Mouse (Mus musculus) inflammation-experienced regulatory T-cells, adult 6 months (primary cell): Measurements from ENCODE around the gene Pde8a. TPM values are rescaled to one million over a fixed set of nuclear protein-coding genes. Genes with fewer than 3 reads are reported as not detected.
A peak's percentile ranks its signal among the peaks of the same experiment; 100 is the strongest.
"Not testable (repeated sequence)": the region's sequence is repeated elsewhere in the genome, so short reads cannot be mapped to it uniquely, and the experiment has no call there.

Source experiments
- ATAC-seq: one replicate; pipeline ENCODE4 v1.8.0; 2017
- polyA plus RNA-seq, 3 experiments: library from polyadenylated mRNA; unstranded; fragments of 100-300 nt; shearing (Covaris generic); gene quantifications; one replicate each; pipeline ENCODE4 v1.2.1; 2017

The Pde8a gene
- 1 to 10 TPM in 2 of 3 experiments, under 1 TPM in 1; 0.58 to 2.5 (median 1.8) TPM for polyA plus RNA-seq

- peak; percentile 47 for ATAC-seq
These were observed at the start of gene Pde8a for GRCm38 (mm10) chr7:81213347-81214152. TSS of gene Pde8a (plus strand) at chr7:81213596.

DNA sequence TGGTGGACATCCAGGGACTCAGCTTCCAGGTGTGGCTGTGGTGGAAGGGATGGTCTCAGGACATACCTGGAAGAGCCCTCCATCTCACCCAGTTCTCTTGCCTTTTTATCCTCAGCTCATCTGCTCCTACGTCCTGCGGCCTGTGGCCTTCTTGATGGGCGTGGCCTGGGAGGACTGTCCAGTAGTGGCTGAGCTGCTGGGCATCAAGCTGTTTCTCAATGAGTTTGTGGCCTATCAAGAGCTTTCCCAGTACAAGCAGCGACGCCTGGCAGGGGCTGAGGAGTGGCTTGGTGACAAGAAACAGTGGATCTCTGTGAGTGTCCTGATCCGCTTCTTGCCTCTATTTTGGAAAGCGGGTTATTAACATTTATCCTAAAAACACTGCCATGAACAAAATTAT is 49.0 kb upstream of the Pde8a start:
- no peak for ATAC-seq

- peak; percentile 71 for ATAC-seq
These were observed 46.3 kb upstream of the Pde8a start for GRCm38 (mm10) chr7:81167124-81167523.

DNA sequence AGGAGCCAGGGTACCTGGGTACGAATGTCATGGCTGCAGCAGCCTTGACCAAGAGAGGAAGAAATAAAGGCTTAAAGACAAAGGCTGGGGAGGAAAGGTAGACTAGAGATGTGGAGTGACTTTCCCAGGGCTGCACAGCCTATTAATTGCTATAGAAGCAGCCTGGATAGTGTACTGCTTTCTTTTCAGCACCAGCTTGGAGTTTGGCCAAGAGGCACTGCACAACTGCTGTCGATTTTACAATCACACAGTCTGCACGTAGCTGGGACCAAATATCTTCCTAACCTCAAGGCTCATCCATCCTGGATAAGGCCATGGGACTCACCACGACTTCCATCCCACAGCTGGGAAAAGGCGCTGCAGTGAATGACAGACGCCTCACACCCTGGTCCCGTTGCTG is 44.0 kb upstream of the Pde8a start:
- no peak for ATAC-seq

DNA sequence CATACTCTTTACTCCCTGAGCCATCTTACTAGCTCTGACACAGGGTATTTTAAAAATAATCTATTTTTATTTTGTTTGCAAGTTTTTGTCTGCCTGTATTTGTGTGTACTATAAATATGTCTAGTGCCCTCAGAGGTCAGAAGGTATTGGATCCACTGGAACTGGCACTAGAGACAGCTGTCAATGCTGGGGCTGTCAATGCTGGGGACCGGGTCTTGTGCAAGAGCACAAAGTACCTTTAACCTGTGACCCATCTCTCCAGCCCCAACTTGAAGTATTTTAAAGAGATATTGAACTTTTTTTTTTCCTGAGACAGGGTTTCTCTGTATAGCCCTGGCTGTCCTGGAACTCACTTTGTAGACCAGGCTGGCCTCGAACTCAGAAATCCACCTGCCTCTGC is 39.5 kb upstream of the Pde8a start:
- no peak for ATAC-seq

DNA sequence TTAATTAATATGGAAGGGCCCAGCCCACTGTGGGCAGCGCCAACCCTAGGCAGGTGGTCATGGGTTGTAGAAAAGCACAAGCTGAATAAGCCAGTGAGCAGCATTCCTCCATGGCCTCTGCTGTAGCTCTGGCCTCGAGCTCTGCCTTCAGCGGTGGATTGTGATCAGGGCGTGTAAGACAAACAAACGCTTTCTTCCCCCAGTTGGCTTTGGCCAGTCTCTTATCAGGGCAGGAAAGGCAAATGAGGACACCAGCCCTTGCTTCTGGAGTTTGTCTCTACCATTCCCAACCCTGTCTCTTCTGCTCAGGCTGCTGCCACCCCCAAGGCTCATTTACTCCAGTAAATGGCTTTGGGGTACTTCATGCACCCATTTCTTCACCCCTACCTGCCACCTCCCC is 38.7 kb upstream of the Pde8a start:
- no peak for ATAC-seq

DNA sequence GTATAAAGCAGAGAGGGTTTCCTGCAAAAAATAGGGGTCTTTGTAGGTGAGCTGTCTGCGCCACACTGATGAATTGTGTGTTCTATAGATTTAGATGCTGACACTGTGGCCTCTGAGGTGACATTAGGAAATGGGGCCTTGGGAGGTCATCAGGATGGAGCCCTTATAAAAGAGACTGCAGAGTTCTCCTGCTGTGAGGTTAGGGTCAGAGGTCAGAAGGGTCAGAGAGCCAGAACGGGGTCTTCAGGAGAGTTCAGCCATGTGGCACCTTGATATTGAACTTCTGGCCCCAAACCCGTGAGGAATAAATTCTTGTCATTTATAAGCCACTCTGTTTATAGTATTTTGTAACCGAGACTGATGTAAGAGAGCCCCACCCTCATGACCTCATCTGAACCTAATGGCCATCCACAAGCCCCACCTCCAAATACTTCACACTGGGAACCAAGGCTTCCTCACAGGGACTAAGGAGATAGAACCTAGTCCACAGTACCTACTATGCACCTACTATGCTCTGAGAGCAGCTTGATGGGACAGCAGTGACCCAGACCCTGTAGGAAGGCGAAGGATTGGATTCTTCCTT is 37.1 kb upstream of the Pde8a start:
- ATAC-seq: no peak

GRCm38 (mm10) chr7:81179494-81179893 is 33.9 kb upstream of the Pde8a start:
- ATAC-seq: peak; percentile 28

DNA sequence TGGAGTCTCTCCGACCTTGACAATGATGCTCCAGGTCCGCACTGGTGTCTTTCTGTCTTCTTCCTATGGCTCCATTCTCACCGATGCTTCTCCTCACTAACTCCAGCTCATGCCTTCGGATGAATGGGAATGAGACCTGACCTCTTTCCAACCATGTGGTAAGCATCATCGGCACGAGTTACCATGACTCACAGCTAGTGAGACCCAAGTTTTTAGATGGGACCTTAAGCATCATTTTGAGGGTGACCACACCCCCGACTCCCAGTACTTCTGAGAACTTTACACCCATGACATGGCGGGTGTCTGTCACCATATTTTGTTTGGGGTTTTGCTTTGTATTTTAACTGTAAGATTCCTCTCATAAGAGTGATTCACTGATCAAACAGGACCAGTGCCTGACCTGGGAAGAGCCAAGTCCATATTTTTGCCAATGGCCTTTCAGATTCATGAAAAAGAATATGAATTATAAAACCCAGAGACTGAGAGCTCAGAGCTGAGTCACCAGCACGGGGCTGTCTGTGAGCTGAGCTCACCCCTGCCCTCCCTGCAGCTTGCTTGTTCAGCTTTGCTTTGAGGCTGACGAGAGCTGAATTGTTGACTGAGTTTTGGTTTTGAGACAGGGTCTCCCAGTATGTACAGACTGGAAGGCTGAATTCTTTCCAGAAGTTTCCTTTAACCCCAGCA is 30.8 kb upstream of the Pde8a start:
- no peak for ATAC-seq

GRCm38 (mm10) chr7:81183181-81183580 is 30.2 kb upstream of the Pde8a start:
- ATAC-seq: no peak

GRCm38 (mm10) chr7:81184136-81184535 is 29.3 kb upstream of the Pde8a start:
- ATAC-seq: no peak

GRCm38 (mm10) chr7:81184651-81185050 is 28.7 kb upstream of the Pde8a start:
- ATAC-seq: no peak

DNA sequence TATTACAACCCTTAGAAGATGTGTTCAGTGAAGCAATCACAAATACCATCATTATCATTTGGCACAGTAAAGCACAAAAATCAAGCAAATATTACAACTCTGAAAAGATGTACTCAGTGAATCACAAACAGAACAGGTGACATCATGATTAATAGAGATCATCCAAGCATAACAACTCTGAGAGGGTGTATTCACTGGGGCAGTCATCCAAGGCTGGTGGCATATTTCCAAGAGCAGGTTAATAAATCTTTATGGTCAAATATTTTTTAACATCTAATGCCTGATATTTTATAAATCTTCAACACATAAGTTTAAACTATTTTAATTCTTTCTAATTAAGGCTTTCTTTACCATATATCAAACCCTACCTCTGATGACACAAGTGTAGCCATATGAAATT is 27.4 kb upstream of the Pde8a start:
- ATAC-seq: not testable (repeated sequence)

- ATAC-seq: peak; percentile 54
These were observed 24.2 kb upstream of the Pde8a start for GRCm38 (mm10) chr7:81189180-81189579.

- ATAC-seq: no peak
These were observed 17.9 kb upstream of the Pde8a start for GRCm38 (mm10) chr7:81195509-81195908.

DNA sequence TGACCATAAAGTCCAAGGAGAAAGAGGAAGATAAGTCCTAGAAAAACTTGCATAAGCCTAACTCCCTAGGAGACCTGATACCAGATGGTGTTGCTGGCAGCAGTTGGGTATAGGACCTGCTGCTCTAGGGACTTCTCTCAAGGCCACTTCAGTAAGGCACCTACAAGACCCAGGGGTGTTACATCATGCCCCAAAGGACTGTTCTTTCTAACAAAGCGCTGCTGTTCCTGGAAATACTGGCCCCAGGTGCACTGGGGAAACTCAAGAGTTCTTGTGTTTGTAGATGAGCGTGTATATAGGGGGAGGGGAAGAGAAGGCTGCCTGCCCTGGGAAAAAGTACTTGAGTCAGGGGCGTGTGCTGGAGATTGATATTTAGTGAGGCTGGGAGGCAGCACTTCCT is 16.6 kb upstream of the Pde8a start:
- ATAC-seq: no peak

- no peak for ATAC-seq
These were observed 14.9 kb upstream of the Pde8a start for GRCm38 (mm10) chr7:81198538-81198937.

GRCm38 (mm10) chr7:81199109-81199508 is 14.3 kb upstream of the Pde8a start:
- ATAC-seq: no peak

GRCm38 (mm10) chr7:81199757-81200156 is 13.6 kb upstream of the Pde8a start:
- no peak for ATAC-seq

GRCm38 (mm10) chr7:81202389-81202788 is 11.0 kb upstream of the Pde8a start:
- ATAC-seq: no peak

DNA sequence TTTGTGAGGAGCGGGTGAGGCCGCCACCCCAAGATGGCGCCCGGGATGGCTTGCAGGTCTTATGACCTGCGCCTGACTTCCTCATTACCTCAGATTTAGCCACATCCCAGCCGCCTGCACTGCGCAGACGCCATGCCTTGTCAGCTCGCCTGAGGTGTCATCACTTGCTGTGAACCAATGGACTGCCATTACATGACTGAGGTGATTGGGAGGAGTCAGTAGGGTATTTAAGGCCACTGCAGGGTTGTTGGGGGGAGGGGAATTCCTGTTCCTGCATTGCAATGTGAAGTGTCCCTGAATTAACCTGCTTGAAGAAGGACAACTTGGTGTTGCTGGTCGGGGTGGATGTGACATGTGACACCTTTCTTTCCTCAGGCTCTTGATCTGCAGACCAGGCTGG is 9.8 kb upstream of the Pde8a start:
- ATAC-seq: not testable (repeated sequence)

- ATAC-seq: no peak
These were observed 4.5 kb upstream of the Pde8a start for GRCm38 (mm10) chr7:81208944-81209343.

GRCm38 (mm10) chr7:81209979-81210685 is 3.3 kb upstream of the Pde8a start:
- ATAC-seq: no peak
